Mouse (Mus musculus) naive thymus-derived CD4-positive, alpha-beta T cell, adult 5 months (primary cell): ENCODE measurements around the gene Dpp9. TPM values are rescaled to one million over a fixed set of nuclear protein-coding genes. Genes with fewer than 3 reads are reported as not detected.

Source experiments
- polyA plus RNA-seq: library from polyadenylated mRNA; unstranded; fragments of 100-300 nt; shearing (Covaris generic); gene quantifications from one replicate; pipeline ENCODE4 v1.2.1, GENCODE M21; 2017

Gene Dpp9
- polyA plus RNA-seq: 44.3 TPM

GRCm38 (mm10) chr17:56218377-56219191 is at the start of gene Dpp9:
TSS of gene Dpp9 (minus strand) at chr17:56218905.

GRCm38 (mm10) chr17:56256239-56256881 is 37.7 kb upstream of the Dpp9 start, which contains the start of gene Fem1a:
TSS of gene Fem1a (plus strand) at chr17:56256810.

GRCm38 (mm10) chr17:56183658-56184103 is 35.0 kb downstream of the Dpp9 start, which contains the start of gene Mydgf:
TSS of gene Mydgf (minus strand) at chr17:56183920.

GRCm38 (mm10) chr17:56162231-56162774 is 56.4 kb downstream of the Dpp9 start, which contains the start of gene Tnfaip8l1:
TSS of gene Tnfaip8l1 (plus strand) at chr17:56162477.

GRCm38 (mm10) chr17:56139858-56140595 is 78.7 kb downstream of the Dpp9 start, which contains the start of gene Sema6b:
TSS of gene Sema6b (minus strand) at chr17:56140343.

Other genes with a start within 250 kb of the Dpp9 start
- not detected for gene Shd, start 248.4 kb downstream of the Dpp9 start, polyA plus RNA-seq
- gene Fsd1, start 232.4 kb downstream of the Dpp9 start, polyA plus RNA-seq: not detected
- gene Stap2, start 213.3 kb downstream of the Dpp9 start, polyA plus RNA-seq: 0.77 TPM
- 122 TPM for gene Mpnd, start 213.2 kb downstream of the Dpp9 start, polyA plus RNA-seq
- gene Sh3gl1, start 182.3 kb downstream of the Dpp9 start, polyA plus RNA-seq: 155 TPM
- gene Chaf1a, start 178.5 kb downstream of the Dpp9 start, polyA plus RNA-seq: 1.1 TPM
- gene Ubxn6, start 143.9 kb downstream of the Dpp9 start, polyA plus RNA-seq: 74.5 TPM
- 159 TPM for gene Hdgfl2, start 139.3 kb downstream of the Dpp9 start, polyA plus RNA-seq
- not detected for gene Plin4, start 109.1 kb downstream of the Dpp9 start, polyA plus RNA-seq
- not detected for gene Plin5, start 101.3 kb downstream of the Dpp9 start, polyA plus RNA-seq
- not detected for gene Lrg1, start 96.9 kb downstream of the Dpp9 start, polyA plus RNA-seq
- not detected for gene Sema6b, start 78.6 kb downstream of the Dpp9 start, polyA plus RNA-seq
- gene Tnfaip8l1, start 56.4 kb downstream of the Dpp9 start, polyA plus RNA-seq: 21.5 TPM
- gene Mydgf, start 35.0 kb downstream of the Dpp9 start, polyA plus RNA-seq: 44.1 TPM
- 12.8 TPM for gene Fem1a, start 37.9 kb upstream of the Dpp9 start, polyA plus RNA-seq
- gene Ticam1, start 57.9 kb upstream of the Dpp9 start, polyA plus RNA-seq: 2.0 TPM
- 9.7 TPM for gene Plin3, start 74.0 kb upstream of the Dpp9 start, polyA plus RNA-seq
- not detected for gene Arrdc5, start 81.4 kb upstream of the Dpp9 start, polyA plus RNA-seq
- gene Uhrf1, start 84.4 kb upstream of the Dpp9 start, polyA plus RNA-seq: 2.9 TPM
- 72.1 TPM for gene Kdm4b, start 107.2 kb upstream of the Dpp9 start, polyA plus RNA-seq